Mouse (Mus musculus): Measurements from ENCODE around the gene Cfd. TPM values are rescaled to one million over a fixed set of nuclear protein-coding genes. Genes with fewer than 3 reads are reported as not detected.
A peak's percentile ranks its signal among the peaks of the same experiment; 100 is the strongest.

Gene Cfd
- total and polyA plus RNA-seq, 2 experiments from 2014 or later, result not detected

- ATAC-seq (ENCODE audit: insufficient read depth, low read depth), result peak; percentile 77
- peak within 1 kb of the TSS; percentile 95 for H3K4me2 ChIP-seq (ENCODE audit: low read depth, low read length)
- H3K4me3 ChIP-seq (ENCODE audit: low read depth, low read length), result peak within 1 kb of the TSS; percentile 88
- peak within 1 kb of the TSS; percentile 86 for H3K9ac ChIP-seq (replicated peaks; ENCODE audit: low read depth, low read length)
- no peaks in the 10 kb centered on the region for H3K9me3 ChIP-seq (replicated peaks; ENCODE audit: control insufficient read depth, low read length)
- TF ChIP-seq EP300 (IDR thresholded peaks at IDR 0.05; ENCODE audit: low read depth), result no peak
- TF ChIP-seq CTCF (IDR thresholded peaks at IDR 0.05; ENCODE audit: low read depth), result no peak
- H3K27ac ChIP-seq (ENCODE audit: low read depth), result peak within 1 kb of the TSS; percentile 86
- 0 out of 2 replicates have a peak, but pooled peaks cover 7% of the 10 kb centered on the region for H3K36me3 ChIP-seq (replicated peaks; ENCODE audit: control insufficient read depth, insufficient read depth, low read length)
- H3K27me3 ChIP-seq (ENCODE audit: control insufficient read depth, insufficient read depth, low read length), result peaks cover 17% of the 10 kb centered on the region
- DNase-seq (ENCODE audit: low spot score), result peak; percentile 89
- WGBS, result under 1% methylated on average over 63 of the region's 63 CpGs
- H3K4me1 ChIP-seq (ENCODE audit: control insufficient read depth, insufficient read depth), result peaks cover 19% of the 10 kb centered on the region; the same call in 1 of the 2 replicates
These were observed 36.1 kb downstream of the Cfd start, which contains the start of gene Arid3a for GRCm38 (mm10) chr10:79926491-79927323. Gene Arid3a, plus strand, starts transcription at chr10:79927043.

- peak overlapping the region; percentile 86 for H3K9ac ChIP-seq (replicated peaks; ENCODE audit: low read depth, low read length)
- peaks cover 19% of the 10 kb centered on the region for H3K4me1 ChIP-seq (ENCODE audit: control insufficient read depth, insufficient read depth)
- peak overlapping the region; percentile 95 for H3K4me2 ChIP-seq (ENCODE audit: low read depth, low read length)
- H3K4me3 ChIP-seq (ENCODE audit: low read depth, low read length), result peak overlapping the region; percentile 88
- DNase-seq (ENCODE audit: low spot score) (no peak), ATAC-seq (ENCODE audit: insufficient read depth, low read depth) (peak; percentile 28)
- peak overlapping the region; percentile 86 for H3K27ac ChIP-seq (ENCODE audit: low read depth)
- H3K36me3 ChIP-seq (replicated peaks; ENCODE audit: control insufficient read depth, insufficient read depth, low read length), result 0 out of 2 replicates have a peak, but pooled peaks cover 7% of the 10 kb centered on the region
- TF ChIP-seq EP300 (IDR thresholded peaks at IDR 0.05; ENCODE audit: low read depth), result no peak
- TF ChIP-seq CTCF (IDR thresholded peaks at IDR 0.05; ENCODE audit: low read depth), result no peak
- under 1% methylated on average over 52 of the region's 54 CpGs for WGBS
- H3K27me3 ChIP-seq (ENCODE audit: control insufficient read depth, insufficient read depth, low read length), result peaks cover 9% of the 10 kb centered on the region
- no peaks in the 10 kb centered on the region for H3K9me3 ChIP-seq (replicated peaks; ENCODE audit: control insufficient read depth, low read length)
These were observed 36.8 kb downstream of the Cfd start for GRCm38 (mm10) chr10:79927324-79928029.

GRCm38 (mm10) chr10:79928030-79928694 lies 37.5 kb downstream of the Cfd start:
- peak overlapping the region; percentile 86 for H3K27ac ChIP-seq (ENCODE audit: low read depth)
- H3K27me3 ChIP-seq (ENCODE audit: control insufficient read depth, insufficient read depth, low read length), result peaks cover 2% of the 10 kb centered on the region; the same call in 1 of the 2 replicates
- no peaks in the 10 kb centered on the region for H3K9me3 ChIP-seq (replicated peaks; ENCODE audit: control insufficient read depth, low read length)
- H3K4me3 ChIP-seq (ENCODE audit: low read depth, low read length), result peak overlapping the region; percentile 88
- peak overlapping the region; percentile 86 for H3K9ac ChIP-seq (replicated peaks; ENCODE audit: low read depth, low read length)
- TF ChIP-seq CTCF (IDR thresholded peaks at IDR 0.05; ENCODE audit: low read depth) (no peak), EP300 (IDR thresholded peaks at IDR 0.05; ENCODE audit: low read depth) (no peak)
- 2% methylated on average over 26 of the region's 29 CpGs for WGBS
- H3K36me3 ChIP-seq (replicated peaks; ENCODE audit: control insufficient read depth, insufficient read depth, low read length), result 0 out of 2 replicates have a peak, but pooled peaks cover 7% of the 10 kb centered on the region
- DNase-seq (ENCODE audit: low spot score) (no peak), ATAC-seq (ENCODE audit: insufficient read depth, low read depth) (no peak)
- peak overlapping the region; percentile 95 for H3K4me2 ChIP-seq (ENCODE audit: low read depth, low read length)
- peaks cover 25% of the 10 kb centered on the region for H3K4me1 ChIP-seq (ENCODE audit: control insufficient read depth, insufficient read depth)

GRCm38 (mm10) chr10:79928907-79929701 lies 38.5 kb downstream of the Cfd start:
- Histone ChIP-seq H3K4me3 (ENCODE audit: low read depth, low read length) (no peak overlapping the region), H3K9ac (replicated peaks; ENCODE audit: low read depth, low read length) (no peak overlapping the region), H3K9me3 (replicated peaks; ENCODE audit: control insufficient read depth, low read length) (no peaks in the 10 kb centered on the region), H3K4me2 (ENCODE audit: low read depth, low read length) (peak overlapping the region; percentile 95), H3K27ac (ENCODE audit: low read depth) (no peak overlapping the region), H3K27me3 (ENCODE audit: control insufficient read depth, insufficient read depth, low read length) (no peaks in the 10 kb centered on the region), H3K4me1 (ENCODE audit: control insufficient read depth, insufficient read depth) (peaks cover 25% of the 10 kb centered on the region), H3K36me3 (replicated peaks; ENCODE audit: control insufficient read depth, insufficient read depth, low read length) (0 out of 2 replicates have a peak, but pooled peaks cover 7% of the 10 kb centered on the region)
- WGBS, result 36% methylated on average over 7 of the region's 9 CpGs
- ATAC-seq (ENCODE audit: insufficient read depth, low read depth) (no peak), DNase-seq (ENCODE audit: low spot score) (no peak)
- TF ChIP-seq CTCF (IDR thresholded peaks at IDR 0.05; ENCODE audit: low read depth) (no peak), EP300 (IDR thresholded peaks at IDR 0.05; ENCODE audit: low read depth) (no peak)

All from heart, postnatal 0 days (tissue).